Mouse (Mus musculus): Measurements from ENCODE around the gene Cep19.

The Cep19 gene

GRCm38 (mm10) chr16:32153976-32154375 lies 54.4 kb downstream of the Cep19 start:
- no peak for DNase-seq

GRCm38 (mm10) chr16:32154437-32154836 lies 54.8 kb downstream of the Cep19 start:
- DNase-seq: no peak

GRCm38 (mm10) chr16:32156719-32157118 lies 57.1 kb downstream of the Cep19 start:
- no peak for DNase-seq

- DNase-seq: no peak
Observed at GRCm38 (mm10) chr16:32157369-32157768, 57.8 kb downstream of the Cep19 start.

All from kidney, adult 18-20 months (tissue).